Mouse (Mus musculus) liver, embryonic 12.5 days (tissue): ENCODE data around the gene Rora. TPM values are rescaled to one million over a fixed set of nuclear protein-coding genes. Genes with fewer than 3 reads are reported as not detected.

ENCODE experiments used
- ATAC-seq: fragments of 200-750 bp; cut with Nextera tagmentation; 2 replicates; pipeline ENCODE4 v1.8.0; 2017; ENCODE audit warnings: moderate number of reproducible peaks, mild to moderate bottlenecking, moderate library complexity
- H3K27ac ChIP-seq: fragments of 300-500 bp; sonication (generic); 2 replicates; pipeline ENCODE4 v1.5.1; 2016; ENCODE audit warnings: mild to moderate bottlenecking
- H3K27me3 ChIP-seq: fragments of 300-500 bp; sonication (generic); replicated peaks from 2 replicates; pipeline ENCODE4 v1.6.1; 2016; ENCODE audit warnings: mild to moderate bottlenecking, moderate library complexity
- H3K36me3 ChIP-seq: fragments of 300-500 bp; sonication (generic); 2 replicates; pipeline ENCODE4 v1.6.1; 2016; ENCODE audit warnings: mild to moderate bottlenecking, moderate library complexity
- H3K4me1 ChIP-seq: fragments of 300-500 bp; sonication (generic); 2 replicates; pipeline ENCODE4 v1.6.1; 2016
- H3K4me2 ChIP-seq: fragments of 300-500 bp; sonication (generic); 2 replicates; pipeline ENCODE4 v1.6.1; 2016; ENCODE audit warnings: mild to moderate bottlenecking, moderate library complexity
- H3K4me3 ChIP-seq: fragments of 300-500 bp; sonication (generic); 2 replicates; pipeline ENCODE4 v1.5.1; 2016; ENCODE audit warnings: mild to moderate bottlenecking, moderate library complexity
- H3K9ac ChIP-seq: fragments of 300-500 bp; sonication (generic); 2 replicates; pipeline ENCODE4 v1.6.1; 2016; ENCODE audit warnings: mild to moderate bottlenecking, moderate library complexity
- H3K9me3 ChIP-seq: fragments of 300-500 bp; sonication (generic); replicated peaks from 2 replicates; pipeline ENCODE4 v1.6.1; 2016; ENCODE audit warnings: mild to moderate bottlenecking, moderate library complexity
- WGBS: fragments of 180-500 bp; shearing (Covaris S2); methylation state at CpG from one replicate; pipeline ENCODE4 v1.1.7; 2016; ENCODE audit not compliant: insufficient replicate concordance; 5-methylcytosine and 5-hydroxymethylcytosine counted together
- polyA plus RNA-seq: library from polyadenylated mRNA; unstranded; fragments of >200 nt; fragmentation: Nextera tagmentation; extraction: Ambion mirVana; gene quantifications from 2 replicates; pipeline ENCODE4 v1.2.1, GENCODE M21; 2016

Rora gene
- polyA plus RNA-seq, 1 experiment from 2014 or later, result 2.4 TPM

- no peaks in the 10 kb centered on the region for H3K27me3 ChIP-seq
- no peak overlapping the region for H3K4me2 ChIP-seq
- no peak for ATAC-seq
- H3K4me3 ChIP-seq, result no peak overlapping the region
- H3K27ac ChIP-seq, result no peak overlapping the region
- H3K9ac ChIP-seq, result no peak overlapping the region
- no peaks in the 10 kb centered on the region; the same call in 1 of the 2 replicates for H3K4me1 ChIP-seq
- H3K36me3 ChIP-seq, result no peaks in the 10 kb centered on the region
- WGBS, result 60% methylated on average over 6 of the region's 6 CpGs
- H3K9me3 ChIP-seq, result no peaks in the 10 kb centered on the region
Observed at GRCm38 (mm10) chr9:69242538-69242937, 589.0 kb downstream of the Rora start.

GRCm38 (mm10) chr9:69243626-69244025 lies 590.0 kb downstream of the Rora start:
- Histone ChIP-seq H3K27me3 (no peaks in the 10 kb centered on the region), H3K4me1 (no peaks in the 10 kb centered on the region), H3K4me2 (no peak overlapping the region), H3K27ac (no peak overlapping the region), H3K4me3 (no peak overlapping the region), H3K9me3 (no peaks in the 10 kb centered on the region), H3K36me3 (no peaks in the 10 kb centered on the region), H3K9ac (no peak overlapping the region)
- no peak for ATAC-seq
- 55% methylated on average over 6 of the region's 6 CpGs for WGBS

- WGBS, result 76% methylated on average over 3 of the region's 3 CpGs
- no peak overlapping the region for H3K4me3 ChIP-seq
- H3K36me3 ChIP-seq, result no peaks in the 10 kb centered on the region
- H3K4me2 ChIP-seq, result no peak overlapping the region
- no peaks in the 10 kb centered on the region for H3K27me3 ChIP-seq
- H3K27ac ChIP-seq, result no peak overlapping the region
- H3K9ac ChIP-seq, result no peak overlapping the region
- no peaks in the 10 kb centered on the region for H3K9me3 ChIP-seq
- no peaks in the 10 kb centered on the region for H3K4me1 ChIP-seq
- ATAC-seq, result no peak
Observed at GRCm38 (mm10) chr9:69246225-69246624, 592.6 kb downstream of the Rora start.

- Histone ChIP-seq H3K36me3 (no peaks in the 10 kb centered on the region), H3K9me3 (no peaks in the 10 kb centered on the region), H3K27ac (no peak overlapping the region), H3K27me3 (no peaks in the 10 kb centered on the region; the same call in 1 of the 2 replicates), H3K4me2 (no peak overlapping the region), H3K4me3 (no peak overlapping the region), H3K9ac (no peak overlapping the region), H3K4me1 (no peaks in the 10 kb centered on the region)
- no peak for ATAC-seq
- 82% methylated on average over 3 of the region's 3 CpGs for WGBS
Observed at GRCm38 (mm10) chr9:69249586-69249985, 596.0 kb downstream of the Rora start.

- Histone ChIP-seq H3K4me2 (no peak overlapping the region), H3K27ac (no peak overlapping the region), H3K4me3 (no peak overlapping the region), H3K36me3 (no peaks in the 10 kb centered on the region), H3K27me3 (no peaks in the 10 kb centered on the region; the same call in 1 of the 2 replicates), H3K4me1 (no peaks in the 10 kb centered on the region), H3K9me3 (no peaks in the 10 kb centered on the region), H3K9ac (no peak overlapping the region)
- no peak for ATAC-seq
- WGBS, result 73% methylated on average over 7 of the region's 8 CpGs
Observed at GRCm38 (mm10) chr9:69250326-69250725, 596.7 kb downstream of the Rora start.

- WGBS, result 56% methylated on average over 5 of the region's 5 CpGs
- H3K27me3 ChIP-seq, result no peaks in the 10 kb centered on the region
- no peaks in the 10 kb centered on the region for H3K9me3 ChIP-seq
- H3K9ac ChIP-seq, result no peak overlapping the region
- no peak overlapping the region for H3K27ac ChIP-seq
- H3K4me2 ChIP-seq, result no peak overlapping the region
- no peak overlapping the region for H3K4me3 ChIP-seq
- H3K4me1 ChIP-seq, result no peaks in the 10 kb centered on the region
- no peaks in the 10 kb centered on the region for H3K36me3 ChIP-seq
- no peak for ATAC-seq
Observed at GRCm38 (mm10) chr9:69258506-69258905, 604.9 kb downstream of the Rora start.

GRCm38 (mm10) chr9:69259382-69259781 lies 605.8 kb downstream of the Rora start:
- H3K4me1 ChIP-seq, result no peaks in the 10 kb centered on the region
- ATAC-seq, result 0 out of 2 replicates have a peak, but pooled peaks have one; percentile 49
- no peak overlapping the region for H3K4me2 ChIP-seq
- no peak overlapping the region for H3K9ac ChIP-seq
- H3K4me3 ChIP-seq, result no peak overlapping the region
- no peaks in the 10 kb centered on the region for H3K9me3 ChIP-seq
- WGBS, result 17% methylated on average over 9 of the region's 9 CpGs
- H3K36me3 ChIP-seq, result no peaks in the 10 kb centered on the region
- no peaks in the 10 kb centered on the region for H3K27me3 ChIP-seq
- no peak overlapping the region for H3K27ac ChIP-seq

GRCm38 (mm10) chr9:69265151-69265550 lies 611.6 kb downstream of the Rora start:
- ATAC-seq, result no peak
- no peak overlapping the region for H3K4me2 ChIP-seq
- H3K27me3 ChIP-seq, result no peaks in the 10 kb centered on the region
- no peak overlapping the region for H3K4me3 ChIP-seq
- H3K4me1 ChIP-seq, result no peaks in the 10 kb centered on the region
- H3K36me3 ChIP-seq, result no peaks in the 10 kb centered on the region
- no peaks in the 10 kb centered on the region for H3K9me3 ChIP-seq
- WGBS, result 61% methylated on average over 7 of the region's 7 CpGs
- no peak overlapping the region for H3K9ac ChIP-seq
- no peak overlapping the region for H3K27ac ChIP-seq

GRCm38 (mm10) chr9:69270374-69270773 lies 616.8 kb downstream of the Rora start:
- no peaks in the 10 kb centered on the region for H3K27me3 ChIP-seq
- WGBS, result 56% methylated on average over 8 of the region's 8 CpGs
- H3K4me1 ChIP-seq, result no peaks in the 10 kb centered on the region
- no peaks in the 10 kb centered on the region for H3K9me3 ChIP-seq
- no peak overlapping the region for H3K9ac ChIP-seq
- no peak for ATAC-seq
- H3K4me2 ChIP-seq, result no peak overlapping the region
- H3K4me3 ChIP-seq, result no peak overlapping the region
- no peaks in the 10 kb centered on the region for H3K36me3 ChIP-seq
- H3K27ac ChIP-seq, result no peak overlapping the region

GRCm38 (mm10) chr9:69270931-69271330 lies 617.3 kb downstream of the Rora start:
- H3K27ac ChIP-seq, result no peak overlapping the region
- H3K27me3 ChIP-seq, result no peaks in the 10 kb centered on the region
- no peaks in the 10 kb centered on the region for H3K36me3 ChIP-seq
- 40% methylated on average over 7 of the region's 7 CpGs for WGBS
- H3K9me3 ChIP-seq, result no peaks in the 10 kb centered on the region
- no peak for ATAC-seq
- no peak overlapping the region for H3K9ac ChIP-seq
- no peak overlapping the region for H3K4me2 ChIP-seq
- H3K4me1 ChIP-seq, result no peaks in the 10 kb centered on the region
- no peak overlapping the region for H3K4me3 ChIP-seq

GRCm38 (mm10) chr9:69272884-69273283 lies 619.3 kb downstream of the Rora start:
- H3K36me3 ChIP-seq, result no peaks in the 10 kb centered on the region
- no peak overlapping the region for H3K4me3 ChIP-seq
- 62% methylated on average over 9 of the region's 9 CpGs for WGBS
- H3K4me2 ChIP-seq, result no peak overlapping the region
- no peaks in the 10 kb centered on the region for H3K4me1 ChIP-seq
- H3K9me3 ChIP-seq, result no peaks in the 10 kb centered on the region
- H3K27me3 ChIP-seq, result no peaks in the 10 kb centered on the region
- no peak overlapping the region for H3K9ac ChIP-seq
- no peak overlapping the region for H3K27ac ChIP-seq
- ATAC-seq, result no peak

- Histone ChIP-seq H3K4me3 (no peak overlapping the region), H3K36me3 (no peaks in the 10 kb centered on the region), H3K9ac (no peak overlapping the region), H3K27ac (no peak overlapping the region), H3K9me3 (no peaks in the 10 kb centered on the region), H3K4me1 (no peaks in the 10 kb centered on the region), H3K27me3 (no peaks in the 10 kb centered on the region), H3K4me2 (no peak overlapping the region)
- WGBS, result 56% methylated on average over 10 of the region's 10 CpGs
- ATAC-seq, result no peak
Observed at GRCm38 (mm10) chr9:69274766-69275485, 621.3 kb downstream of the Rora start.

GRCm38 (mm10) chr9:69277256-69277655 lies 623.7 kb downstream of the Rora start:
- Histone ChIP-seq H3K9me3 (no peaks in the 10 kb centered on the region), H3K9ac (no peak overlapping the region), H3K4me2 (no peak overlapping the region), H3K4me1 (no peaks in the 10 kb centered on the region), H3K27me3 (no peaks in the 10 kb centered on the region), H3K27ac (no peak overlapping the region), H3K4me3 (no peak overlapping the region), H3K36me3 (no peaks in the 10 kb centered on the region)
- no peak for ATAC-seq
- 74% methylated on average over 10 of the region's 10 CpGs for WGBS
